Comparison of ENCODE assay signal across 13 mouse cellular contexts in genomic region chr2:57934062-57934822, GRCm38 (mm10).
DNase-seq lines count a peak whose midpoint lies in the region; ATAC-seq and TF ChIP-seq lines count a peak whose summit lies in the region.
"Had no signal": no experiment of that assay in that cellular context is flagged by ENCODE, and none has a peak within 500 bp of the region (broad histone marks: within the 10 kb centered on the region; RNA-seq: fewer than 3 reads in every experiment).

No protein-coding gene starts in this region.

- TF ChIP-seq EP300 in lung, postnatal 0 days (IDR thresholded peaks at IDR 0.05), result no peak

- H3K27me3 ChIP-seq in heart, embryonic 16.5 days (ENCODE audit: control insufficient read depth, insufficient read depth, low read length), result no peaks in the 10 kb centered on the region
- no peaks in the 10 kb centered on the region for H3K27me3 ChIP-seq in heart, embryonic 11.5 days (ENCODE audit: control insufficient read depth, insufficient read depth, low read length)
- H3K27me3 ChIP-seq in lung, postnatal 0 days (replicated peaks; ENCODE audit: insufficient read depth, low read length), result no peaks in the 10 kb centered on the region
- H3K27me3 ChIP-seq: embryonic facial prominence, embryonic 12.5 days had no signal

- ATAC-seq in heart, embryonic 16.5 days (replicated peaks; ENCODE audit: extremely low read depth, insufficient read depth, low FRiP score), result peak; percentile 69
- no peak for ATAC-seq in heart, embryonic 11.5 days (replicated peaks; ENCODE audit: insufficient number of reproducible peaks, low FRiP score, low TSS enrichment)
- no peak for ATAC-seq in lung, postnatal 0 days

- H3K4me1 ChIP-seq in heart, embryonic 16.5 days (ENCODE audit: control insufficient read depth, insufficient read depth, low read length), result peaks cover 11% of the 10 kb centered on the region
- H3K4me1 ChIP-seq in heart, embryonic 11.5 days (ENCODE audit: control insufficient read depth, insufficient read depth, low read length), result peaks cover 2% of the 10 kb centered on the region; the same call in 1 of the 2 replicates
- no peaks in the 10 kb centered on the region for H3K4me1 ChIP-seq in lung, postnatal 0 days (ENCODE audit: insufficient read depth, low read depth, low read length)
- H3K4me1 ChIP-seq: embryonic facial prominence, embryonic 12.5 days had no signal

- DNase-seq in lung, postnatal 0 days (ENCODE audit: low spot score), result no peak
- DNase-seq in lung, postnatal 10 days, result no peak
- peak; percentile 70 for DNase-seq in brain, adult 2 months (ENCODE audit: low read depth, low spot score)
- DNase-seq in lung, postnatal 36 days, result peak; percentile 5
- DNase-seq in spleen, postnatal 14 days (ENCODE audit: low spot score in 2 of 2), result no peak
- DNase-seq in cerebellum, adult 9-11 months, result no peak
- DNase-seq: gastrocnemius, postnatal 25 days; kidney, postnatal 14 days; right cerebral cortex, postnatal 4 days had no signal

- no peak overlapping the region for H3K9ac ChIP-seq in heart, embryonic 16.5 days (ENCODE audit: low read length)
- no peak overlapping the region for H3K9ac ChIP-seq in heart, embryonic 11.5 days (ENCODE audit: low read depth, low read length)
- H3K9ac ChIP-seq in lung, postnatal 0 days (replicated peaks; ENCODE audit: low read depth), result no peak overlapping the region
- H3K9ac ChIP-seq: embryonic facial prominence, embryonic 12.5 days; liver, embryonic 14.5 days had no signal

- H3K4me2 ChIP-seq in heart, embryonic 16.5 days (ENCODE audit: low read depth, low read length), result peak overlapping the region; percentile 18
- no peak overlapping the region for H3K4me2 ChIP-seq in heart, embryonic 11.5 days
- no peak overlapping the region for H3K4me2 ChIP-seq in lung, postnatal 0 days (replicated peaks; ENCODE audit: low read depth, low read length)
- H3K4me2 ChIP-seq: embryonic facial prominence, embryonic 12.5 days had no signal

- H3K9me3 ChIP-seq in heart, embryonic 16.5 days (replicated peaks; ENCODE audit: control insufficient read depth, low read length), result no peaks in the 10 kb centered on the region
- no peaks in the 10 kb centered on the region for H3K9me3 ChIP-seq in heart, embryonic 11.5 days (replicated peaks; ENCODE audit: control insufficient read depth, low read length)
- no peaks in the 10 kb centered on the region for H3K9me3 ChIP-seq in lung, postnatal 0 days (ENCODE audit: low read length)
- H3K9me3 ChIP-seq: embryonic facial prominence, embryonic 12.5 days had no signal

- H3K27ac ChIP-seq in heart, embryonic 16.5 days (ENCODE audit: low read length), result peak overlapping the region; percentile 76
- H3K27ac ChIP-seq in heart, embryonic 11.5 days (ENCODE audit: low read depth, low read length), result no peak overlapping the region
- H3K27ac ChIP-seq in lung, postnatal 0 days (ENCODE audit: low read length), result no peak overlapping the region
- H3K27ac ChIP-seq: embryonic facial prominence, embryonic 12.5 days; liver, embryonic 14.5 days had no signal

- H3K4me3 ChIP-seq in heart, embryonic 16.5 days (ENCODE audit: low read length), result no peak overlapping the region
- no peak overlapping the region for H3K4me3 ChIP-seq in heart, embryonic 11.5 days (ENCODE audit: low read depth, low read length)
- no peak overlapping the region for H3K4me3 ChIP-seq in lung, postnatal 0 days (ENCODE audit: low read depth, low read length)
- H3K4me3 ChIP-seq: embryonic facial prominence, embryonic 12.5 days had no signal

- TF ChIP-seq CTCF in lung, postnatal 0 days (IDR thresholded peaks at IDR 0.05), result peak; percentile 47

- 39% methylated on average over 5 of the region's 5 CpGs for WGBS in heart, embryonic 16.5 days
- WGBS in heart, embryonic 11.5 days (ENCODE audit: insufficient replicate concordance), result 47% methylated on average over 5 of the region's 5 CpGs
- WGBS in lung, postnatal 0 days, result 41% methylated on average over 5 of the region's 5 CpGs

- no peaks in the 10 kb centered on the region for H3K36me3 ChIP-seq in heart, embryonic 16.5 days (ENCODE audit: control insufficient read depth, insufficient read depth)
- H3K36me3 ChIP-seq in heart, embryonic 11.5 days (ENCODE audit: control insufficient read depth, insufficient read depth, low read length), result no peaks in the 10 kb centered on the region
- H3K36me3 ChIP-seq in lung, postnatal 0 days (ENCODE audit: insufficient read depth, low read length), result no peaks in the 10 kb centered on the region
- H3K36me3 ChIP-seq: embryonic facial prominence, embryonic 12.5 days had no signal

Comparison
In these comparisons a context has a peak if more than half of its experiments do, and no peak if none do; other contexts are left out.
1. DNase-seq: peak in brain, adult 2 months (single experiment) and lung, postnatal 36 days (single experiment); none in lung, postnatal 0 days (single experiment), lung, postnatal 10 days (single experiment), spleen, postnatal 14 days (0 of 2) and cerebellum, adult 9-11 months (single experiment).